Mouse (Mus musculus) heart, embryonic 11.5 days (tissue): ENCODE measurements around the gene Gm20388. TPM values are rescaled to one million over a fixed set of nuclear protein-coding genes. Genes with fewer than 3 reads are reported as not detected.
"Not testable (repeated sequence)": the region's sequence is repeated elsewhere in the genome, so short reads cannot be mapped to it uniquely, and the experiment has no call there.

ENCODE experiments used
- ATAC-seq: fragments of 200-750 bp; cut with Nextera tagmentation; replicated peaks from 2 replicates; pipeline ENCODE4 v1.8.0; 2017; ENCODE audit warnings: moderate library complexity; ENCODE audit not compliant: insufficient number of reproducible peaks, low FRiP score, low TSS enrichment
- H3K27ac ChIP-seq: fragments of 300-500 bp; sonication (generic); 2 replicates; pipeline ENCODE4 v1.5.1; 2014; ENCODE audit warnings: mild to moderate bottlenecking, low read depth, low read length
- H3K27me3 ChIP-seq: fragments of 300-500 bp; sonication (generic); 2 replicates; pipeline ENCODE4 v1.6.1; 2014; ENCODE audit warnings: mild to moderate bottlenecking, low read length, mixed read lengths; ENCODE audit not compliant: control insufficient read depth, insufficient read depth
- H3K36me3 ChIP-seq: fragments of 300-500 bp; sonication (generic); 2 replicates; pipeline ENCODE4 v1.6.1; 2014; ENCODE audit warnings: mild to moderate bottlenecking, low read length, moderate library complexity, mixed read lengths; ENCODE audit not compliant: control insufficient read depth, insufficient read depth
- H3K4me1 ChIP-seq: fragments of 300-500 bp; sonication (generic); 2 replicates; pipeline ENCODE4 v1.6.1; 2014; ENCODE audit warnings: low read length; ENCODE audit not compliant: control insufficient read depth, insufficient read depth
- H3K4me2 ChIP-seq: fragments of 300-500 bp; sonication (generic); 2 replicates; pipeline ENCODE4 v1.6.1; 2014; ENCODE audit warnings: mild to moderate bottlenecking, moderate library complexity
- H3K4me3 ChIP-seq: fragments of 300-500 bp; sonication (generic); 2 replicates; pipeline ENCODE4 v1.5.1; 2014; ENCODE audit warnings: low read depth, low read length
- H3K9ac ChIP-seq: fragments of 300-500 bp; sonication (generic); 2 replicates; pipeline ENCODE4 v1.6.1; 2014; ENCODE audit warnings: mild to moderate bottlenecking, low read depth, low read length, moderate library complexity
- H3K9me3 ChIP-seq: fragments of 300-500 bp; sonication (generic); replicated peaks from 2 replicates; pipeline ENCODE4 v1.6.1; 2016; ENCODE audit warnings: low read length; ENCODE audit not compliant: control insufficient read depth
- WGBS: fragments of 180-500 bp; shearing (Covaris S2); extraction: QIAGEN DNeasy Blood & Tissue Kit; methylation state at CpG from one replicate; pipeline ENCODE4 v1.1.7; 2014; ENCODE audit not compliant: insufficient replicate concordance; 5-methylcytosine and 5-hydroxymethylcytosine counted together
- polyA plus RNA-seq: library from polyadenylated mRNA; unstranded; fragments of >200 nt; fragmentation: Nextera tagmentation; extraction: Ambion mirVana; gene quantifications from 2 replicates; pipeline ENCODE4 v1.2.1, GENCODE M21; 2014

Gm20388 gene
- polyA plus RNA-seq, 1 experiment from 2014 or later: 6.4 TPM

DNA sequence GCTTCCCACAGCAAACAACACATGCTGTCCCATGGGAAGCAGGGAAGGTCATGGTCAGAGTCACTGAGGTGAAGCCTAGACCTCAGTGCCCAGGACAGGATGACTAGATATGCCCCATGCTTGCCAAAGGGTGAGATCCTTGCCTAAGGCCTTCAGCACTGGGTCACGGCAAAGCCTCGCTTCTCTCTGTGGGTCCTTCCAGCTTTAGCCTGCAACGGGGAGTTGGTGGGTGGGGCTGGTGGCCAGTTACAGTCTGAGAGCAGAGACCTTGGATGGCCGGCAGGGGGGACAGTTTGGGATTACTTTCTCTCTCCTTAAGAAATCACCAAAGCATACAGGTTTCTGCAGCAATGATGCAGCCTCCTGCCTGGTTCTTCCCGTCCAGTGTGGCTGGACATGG is 877.0 kb downstream of the Gm20388 start:
- Histone ChIP-seq H3K36me3 (no peaks in the 10 kb centered on the region), H3K4me3 (no peak overlapping the region), H3K27me3 (peaks cover 8% of the 10 kb centered on the region), H3K4me2 (no peak overlapping the region), H3K27ac (no peak overlapping the region), H3K4me1 (peaks cover 5% of the 10 kb centered on the region), H3K9me3 (no peaks in the 10 kb centered on the region), H3K9ac (no peak overlapping the region)
- WGBS: 32% methylated on average over 5 of the region's 5 CpGs
- ATAC-seq: no peak

DNA sequence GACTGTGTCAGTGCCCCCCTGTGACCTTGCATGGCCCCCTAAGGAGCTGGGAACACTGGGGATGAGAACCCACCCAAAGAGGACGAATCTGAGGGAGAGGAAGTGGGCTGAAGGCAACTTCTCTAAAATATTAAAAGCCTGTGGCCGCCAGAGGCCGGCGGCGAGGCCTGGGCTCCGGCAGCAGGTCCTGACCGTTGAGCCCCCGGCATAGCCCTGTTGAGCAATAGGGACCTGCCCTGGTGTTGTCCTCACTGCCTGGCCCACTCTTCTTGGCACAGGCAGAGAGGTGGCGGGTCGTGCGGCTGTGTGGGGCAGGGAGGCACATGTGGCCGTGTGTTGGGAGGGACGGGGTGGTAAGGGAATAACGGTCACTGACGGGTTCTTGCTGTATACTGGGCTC is 882.1 kb downstream of the Gm20388 start:
- WGBS: 80% methylated on average over 15 of the region's 15 CpGs
- no peak overlapping the region for H3K4me3 ChIP-seq
- H3K27ac ChIP-seq: no peak overlapping the region
- no peak overlapping the region for H3K4me2 ChIP-seq
- peaks cover 8% of the 10 kb centered on the region for H3K27me3 ChIP-seq
- H3K9ac ChIP-seq: no peak overlapping the region
- no peaks in the 10 kb centered on the region for H3K36me3 ChIP-seq
- ATAC-seq: no peak
- no peaks in the 10 kb centered on the region for H3K9me3 ChIP-seq
- peaks cover 5% of the 10 kb centered on the region for H3K4me1 ChIP-seq

DNA sequence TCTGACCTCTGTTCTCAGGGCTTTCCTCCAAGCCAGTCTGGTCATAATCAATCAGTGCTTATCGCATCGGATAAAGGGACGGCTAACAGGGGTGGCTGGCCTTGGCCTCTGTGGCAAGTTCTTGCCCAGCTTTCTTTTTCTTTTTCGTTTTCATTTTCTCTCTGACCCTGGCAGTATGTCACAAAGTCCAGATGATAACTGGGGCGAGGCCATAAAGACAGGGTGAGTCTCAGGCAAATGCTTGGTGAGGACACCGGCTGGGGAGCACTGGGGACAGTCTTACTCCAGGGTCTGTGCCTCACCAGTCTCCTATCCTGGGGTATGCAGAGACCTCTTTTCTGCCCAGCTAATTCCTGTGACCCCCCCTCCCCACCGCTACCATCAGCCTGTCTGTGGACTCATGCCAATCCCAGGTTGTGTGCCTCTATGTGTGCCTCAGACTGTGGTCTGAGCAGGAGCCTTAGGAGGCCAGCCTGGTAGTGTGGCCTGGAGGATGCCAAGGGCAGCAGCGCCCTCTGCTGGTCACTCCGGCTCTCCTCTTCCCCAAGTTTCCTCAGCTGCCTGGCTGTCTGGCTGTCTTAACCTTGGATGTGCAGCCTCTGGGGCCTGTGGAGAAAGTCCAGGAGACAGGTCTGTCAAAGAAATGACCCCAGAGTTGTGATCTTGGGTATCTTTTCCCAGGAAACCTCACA is 885.4 kb downstream of the Gm20388 start:
- H3K27me3 ChIP-seq: peaks cover 19% of the 10 kb centered on the region
- no peaks in the 10 kb centered on the region for H3K36me3 ChIP-seq
- no peak overlapping the region for H3K27ac ChIP-seq
- 41% methylated on average over 9 of the region's 9 CpGs for WGBS
- H3K9ac ChIP-seq: no peak overlapping the region
- no peak overlapping the region for H3K4me2 ChIP-seq
- H3K4me3 ChIP-seq: no peak overlapping the region
- no peaks in the 10 kb centered on the region for H3K9me3 ChIP-seq
- H3K4me1 ChIP-seq: no peaks in the 10 kb centered on the region
- ATAC-seq: peak; percentile 51; the same call in 1 of the 2 replicates

DNA sequence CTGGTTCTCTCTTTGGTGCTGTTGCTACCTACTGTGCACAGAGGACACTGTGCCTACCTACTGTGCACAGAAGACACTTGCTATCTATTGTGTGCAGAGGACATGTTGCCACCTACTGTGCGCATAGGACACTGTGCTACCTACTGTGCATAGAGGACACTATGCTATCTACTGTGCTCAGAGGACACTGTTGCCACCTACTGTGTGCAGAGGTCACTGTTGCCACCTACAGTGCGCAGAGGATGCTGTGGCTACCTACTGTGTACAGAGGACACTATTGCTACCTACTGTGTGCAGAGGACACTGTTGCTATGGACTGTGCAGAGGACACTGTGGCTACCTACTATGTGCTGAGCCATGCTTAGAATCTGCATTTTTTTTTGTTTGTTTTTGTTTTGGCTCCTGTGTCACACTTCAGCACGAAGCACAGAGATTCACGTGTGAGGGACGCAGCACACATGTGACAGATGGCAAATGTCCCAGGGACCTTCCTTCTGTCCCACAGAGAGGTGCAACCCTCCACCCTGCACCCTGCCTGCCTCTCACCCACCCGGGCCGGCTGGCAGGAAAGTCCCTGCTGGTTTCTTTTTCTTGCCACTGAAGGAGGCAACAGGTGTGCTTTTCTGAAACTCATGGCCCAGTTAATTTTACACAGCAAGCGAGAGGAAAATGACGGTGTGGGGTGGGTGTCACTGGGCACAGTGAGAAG is 886.5 kb downstream of the Gm20388 start:
- Histone ChIP-seq H3K4me1 (no peaks in the 10 kb centered on the region), H3K4me3 (no peak overlapping the region), H3K9me3 (no peaks in the 10 kb centered on the region), H3K36me3 (no peaks in the 10 kb centered on the region), H3K27me3 (peaks cover 29% of the 10 kb centered on the region), H3K27ac (no peak overlapping the region), H3K9ac (no peak overlapping the region), H3K4me2 (no peak overlapping the region)
- ATAC-seq: no peak
- WGBS: 75% methylated on average over 9 of the region's 9 CpGs

DNA sequence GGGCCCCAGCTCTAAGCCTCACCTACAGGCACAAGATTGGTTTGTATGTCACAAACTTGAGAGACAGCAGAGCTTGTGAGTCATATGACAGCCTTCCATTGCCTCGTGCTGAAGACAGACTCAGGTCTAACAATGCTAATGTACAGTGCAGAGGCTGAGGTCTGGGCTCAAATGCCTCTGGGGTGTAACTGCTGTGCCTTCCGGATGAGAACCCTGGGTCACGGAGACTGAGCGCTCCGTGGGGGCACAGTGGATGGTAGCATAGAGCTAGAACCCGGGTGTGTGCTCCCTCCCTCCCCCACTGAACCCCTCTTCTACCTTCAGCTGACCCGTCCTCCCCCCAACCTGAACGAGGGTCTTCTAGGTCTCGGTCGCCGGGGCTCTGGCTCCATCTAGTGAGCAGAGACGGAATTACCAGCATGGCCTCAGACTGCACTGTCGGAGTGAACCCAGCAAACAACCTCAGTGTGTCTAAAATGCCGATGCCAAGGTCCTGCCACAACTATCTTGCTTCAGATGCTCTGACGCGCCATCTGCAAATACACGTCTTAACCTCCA is 889.7 kb downstream of the Gm20388 start:
- H3K9ac ChIP-seq: 0 out of 2 replicates have a peak overlapping the region, but pooled peaks have one; percentile 28
- ATAC-seq: no peak
- H3K4me2 ChIP-seq: 0 out of 2 replicates have a peak overlapping the region, but pooled peaks have one; percentile 3
- no peaks in the 10 kb centered on the region for H3K9me3 ChIP-seq
- H3K27ac ChIP-seq: no peak overlapping the region
- WGBS: 4% methylated on average over 17 of the region's 17 CpGs
- no peaks in the 10 kb centered on the region for H3K36me3 ChIP-seq
- H3K27me3 ChIP-seq: peaks cover 31% of the 10 kb centered on the region
- H3K4me1 ChIP-seq: no peaks in the 10 kb centered on the region
- H3K4me3 ChIP-seq: no peak overlapping the region

DNA sequence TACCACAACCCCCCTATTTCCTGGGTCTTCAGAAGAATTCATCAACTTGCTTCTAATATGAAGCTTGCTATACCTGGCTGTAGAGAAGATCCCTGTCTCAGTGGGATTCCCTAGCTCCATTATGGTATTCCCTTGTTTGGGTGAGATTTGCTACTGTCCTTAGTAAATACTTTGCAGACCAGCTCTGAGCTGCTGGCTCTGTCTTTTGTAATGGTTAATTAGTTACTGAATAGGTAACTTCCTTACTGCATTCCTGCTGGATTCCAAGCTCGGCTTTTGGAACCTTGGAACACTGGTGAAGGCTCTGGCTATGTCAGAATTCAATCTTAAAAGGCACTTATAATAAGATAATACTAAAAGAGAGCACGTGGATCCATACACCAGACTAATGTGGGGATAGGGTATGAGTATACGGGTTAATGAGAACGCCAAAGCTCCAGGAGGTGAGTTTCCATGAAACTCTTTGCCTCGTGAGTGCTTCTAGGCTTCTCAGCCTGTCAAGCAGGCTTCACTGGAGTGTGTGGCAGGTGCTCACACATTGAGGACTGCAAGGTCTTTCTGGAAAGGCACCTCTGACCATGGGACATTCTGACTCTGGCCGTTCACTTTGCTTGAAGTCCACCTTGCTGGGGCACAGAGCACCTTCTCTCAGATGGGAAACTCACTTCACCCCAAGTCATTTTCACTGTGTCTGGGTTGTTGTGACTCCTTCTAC is 893.2 kb downstream of the Gm20388 start:
- peaks cover 36% of the 10 kb centered on the region for H3K27me3 ChIP-seq
- not testable (repeated sequence) for ATAC-seq

DNA sequence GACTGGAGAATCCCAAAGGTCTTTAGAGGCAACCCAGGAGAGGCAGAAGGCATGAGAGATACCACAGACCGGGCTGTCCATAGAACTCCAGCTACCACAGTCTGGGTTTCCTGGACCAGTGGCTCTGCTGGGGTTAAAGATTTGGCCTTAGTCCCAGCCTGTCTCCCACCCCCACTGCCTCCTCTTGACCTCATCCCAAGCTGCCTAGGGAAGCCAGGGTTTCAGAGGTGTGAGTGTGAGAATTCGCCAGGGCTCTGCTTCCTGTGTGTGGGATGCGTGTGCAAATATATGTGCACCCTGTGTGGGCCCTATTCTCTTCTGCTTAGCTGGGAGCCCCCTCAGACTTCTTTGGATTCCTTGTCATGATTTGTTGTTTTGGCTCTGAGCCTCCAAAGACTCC is 894.1 kb downstream of the Gm20388 start:
- no peak overlapping the region for H3K27ac ChIP-seq
- no peak for ATAC-seq
- peaks cover 42% of the 10 kb centered on the region for H3K27me3 ChIP-seq
- H3K36me3 ChIP-seq: no peaks in the 10 kb centered on the region
- H3K4me3 ChIP-seq: no peak overlapping the region
- H3K9me3 ChIP-seq: no peaks in the 10 kb centered on the region
- 57% methylated on average over 3 of the region's 3 CpGs for WGBS
- no peak overlapping the region for H3K9ac ChIP-seq
- no peak overlapping the region for H3K4me2 ChIP-seq
- peaks cover 16% of the 10 kb centered on the region for H3K4me1 ChIP-seq

More for the DNA sequence above, 893.2 kb downstream of the Gm20388 start:
- H3K4me3 ChIP-seq, H3K9me3 ChIP-seq, H3K36me3 ChIP-seq, H3K27ac ChIP-seq, H3K4me2 ChIP-seq, H3K9ac ChIP-seq: not testable (repeated sequence)
- 66% methylated on average over 6 of the region's 6 CpGs for WGBS
- H3K4me1 ChIP-seq: peaks cover 14% of the 10 kb centered on the region

DNA sequence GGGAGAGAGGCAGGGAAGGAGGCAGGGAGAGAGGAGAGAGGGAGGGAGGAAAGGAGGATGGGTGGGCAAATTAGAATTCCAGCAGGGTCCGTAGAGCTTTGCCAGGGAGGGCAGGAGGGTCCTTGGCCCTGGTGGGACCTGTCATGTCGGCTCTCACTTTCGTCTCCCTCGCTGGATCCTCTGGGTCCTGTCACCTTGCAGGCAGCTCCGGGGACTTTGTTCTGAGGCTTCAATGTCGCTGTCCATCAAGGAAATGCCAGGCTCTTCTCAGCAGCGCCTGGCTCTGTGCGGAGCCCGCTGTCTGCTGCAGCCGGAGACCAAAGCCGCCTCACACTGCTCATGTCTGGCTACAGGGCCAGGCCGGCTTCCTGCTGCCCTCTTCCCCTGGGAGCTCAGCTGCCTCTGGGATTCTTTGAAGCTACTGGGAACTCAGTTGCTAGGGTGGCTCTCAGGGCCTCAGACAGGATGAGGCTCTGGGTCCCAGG is 896.2 kb downstream of the Gm20388 start:
- peaks cover 17% of the 10 kb centered on the region for H3K4me1 ChIP-seq
- peaks cover 33% of the 10 kb centered on the region for H3K27me3 ChIP-seq
- H3K36me3 ChIP-seq: no peaks in the 10 kb centered on the region
- 37% methylated on average over 12 of the region's 12 CpGs for WGBS
- no peak overlapping the region for H3K9ac ChIP-seq
- H3K9me3 ChIP-seq: no peaks in the 10 kb centered on the region
- H3K27ac ChIP-seq: no peak overlapping the region
- H3K4me2 ChIP-seq: no peak overlapping the region
- ATAC-seq: no peak
- H3K4me3 ChIP-seq: no peak overlapping the region
